Mouse (Mus musculus): ENCODE data around the gene Fam169a. TPM values are rescaled to one million over a fixed set of nuclear protein-coding genes. Genes with fewer than 3 reads are reported as not detected.

Gene Fam169a
- not detected for polyA plus RNA-seq (2014; fragmentation: Illumina TruSeq; extraction: RNeasy Lipid Tissue Mini Kit (QIAGEN cat#74804); ENCODE audit: low read depth, low replicate concordance)

GRCm38 (mm10) chr13:97066649-97067550 lies at the start of gene Fam169a:
Gene Fam169a (plus strand): TSS chr13:97067286.

DNA sequence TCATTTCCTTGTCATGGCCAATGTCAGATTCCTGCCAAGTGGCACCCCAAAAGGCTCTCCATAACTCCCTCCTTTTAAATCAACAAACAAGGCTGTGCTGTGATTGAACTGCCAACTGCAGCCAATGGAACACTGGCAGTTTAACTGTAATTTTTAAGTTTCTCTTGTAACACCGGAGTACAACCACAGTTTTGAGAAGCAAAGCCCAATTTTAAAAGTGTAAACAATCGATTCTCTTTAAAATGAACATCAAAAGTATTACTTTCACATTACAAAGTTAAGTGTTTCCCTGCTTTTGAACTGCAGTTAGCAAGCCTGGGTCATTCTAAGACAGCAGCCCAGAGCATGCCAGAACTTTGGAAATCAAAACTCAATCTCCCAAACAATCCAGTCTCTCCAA lies 32.8 kb upstream of the Fam169a start, which contains the start of gene 1700029F12Rik:
TSS of gene 1700029F12Rik (minus strand) at position 101 of the 400 bp plus-strand sequence.

DNA sequence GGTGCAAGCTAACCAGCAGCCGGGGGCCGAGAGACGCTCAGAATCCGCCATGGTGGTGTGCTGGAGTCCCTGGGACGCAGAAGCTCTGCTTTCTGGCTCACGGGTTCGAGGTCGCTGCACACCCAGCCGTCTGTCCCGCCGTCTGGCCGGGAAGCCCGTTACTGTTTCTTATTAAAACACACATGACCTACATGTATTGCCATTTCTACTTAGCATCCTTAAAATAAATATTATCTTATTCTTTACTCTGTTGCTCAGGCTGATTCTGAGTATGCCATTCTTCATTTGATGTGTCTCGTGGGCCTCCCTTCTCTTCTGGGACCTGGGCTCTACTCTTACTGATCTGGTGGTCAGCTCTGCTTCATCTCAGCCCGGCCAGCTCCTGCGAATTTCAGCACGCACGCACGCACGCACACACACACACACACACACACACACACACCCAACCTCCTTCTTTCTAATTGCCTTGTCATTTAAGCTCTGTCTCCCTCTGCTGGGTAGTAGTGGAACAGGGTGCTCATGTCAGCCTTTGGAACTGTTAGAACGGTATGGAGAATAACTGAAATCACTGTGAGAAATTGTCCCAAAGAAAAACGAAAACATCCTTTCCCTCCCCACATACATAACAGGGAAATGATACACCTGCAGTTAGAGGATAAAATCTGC lies 32.2 kb downstream of the Fam169a start, which contains the start of gene Gm6169:
TSS of gene Gm6169 (minus strand) at position 51 of the 666 bp plus-strand sequence.

DNA sequence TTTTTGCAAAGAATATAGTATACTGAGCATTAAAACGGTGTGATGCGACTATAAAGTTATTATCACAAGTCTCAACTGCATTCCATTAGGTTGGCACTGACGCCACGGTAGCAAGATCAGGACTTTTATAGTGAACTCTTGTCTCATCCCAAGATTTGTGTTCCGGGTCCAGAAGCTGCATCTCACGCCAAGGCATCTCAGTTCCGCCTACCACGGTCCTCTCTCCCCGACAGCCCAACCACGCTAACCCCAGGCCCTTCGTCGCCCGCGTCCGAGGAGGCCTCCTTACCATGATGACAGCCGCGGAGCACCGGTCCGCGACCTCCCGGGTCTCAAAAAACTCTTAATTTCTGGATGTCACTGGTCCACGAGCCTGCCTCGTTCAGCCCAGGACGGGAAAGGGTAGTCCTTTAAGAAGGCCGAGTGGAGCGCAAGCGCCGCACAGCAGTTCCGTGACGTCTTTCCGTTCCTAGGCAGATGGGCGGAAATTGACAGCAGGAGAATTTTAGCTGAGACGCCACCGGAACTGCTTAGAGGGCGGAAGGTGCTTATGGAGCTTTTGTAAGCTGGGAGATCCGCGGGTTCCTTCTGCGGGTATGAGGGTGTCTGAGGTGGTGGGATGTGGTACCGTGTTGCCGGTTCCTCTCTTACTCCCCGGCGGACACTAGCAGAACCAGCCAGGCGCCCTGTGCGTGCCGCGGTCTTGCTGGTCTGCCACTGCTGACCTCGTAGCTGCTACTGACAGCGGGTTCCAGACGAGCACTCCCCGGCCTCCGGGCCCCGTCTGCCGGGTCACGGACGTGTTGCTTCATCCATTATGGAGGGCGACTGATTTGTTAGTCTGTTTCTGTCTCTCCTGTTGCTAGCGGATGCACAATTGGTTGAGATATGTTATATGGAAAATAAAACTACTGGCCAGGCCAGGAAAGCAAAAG lies 70.6 kb downstream of the Fam169a start, which contains the start of the genes Gfm2 and Nsa2:
TSS of gene Gfm2 (plus strand) at position 472 of the 935 bp plus-strand sequence.
TSS of gene Nsa2 (minus strand) at position 472 of the 935 bp plus-strand sequence.

Other genes with a start within 250 kb of the Fam169a start
- 2.4 TPM for gene Gcnt4, start 142.6 kb upstream of the Fam169a start, polyA plus RNA-seq (2014; fragmentation: Illumina TruSeq; extraction: RNeasy Lipid Tissue Mini Kit (QIAGEN cat#74804); ENCODE audit: low read depth, low replicate concordance)
- not detected for gene 1700029F12Rik, start 32.9 kb upstream of the Fam169a start, polyA plus RNA-seq (2014; fragmentation: Illumina TruSeq; extraction: RNeasy Lipid Tissue Mini Kit (QIAGEN cat#74804); ENCODE audit: low read depth, low replicate concordance)
- gene Gm6169, start 32.0 kb downstream of the Fam169a start, polyA plus RNA-seq (2014; fragmentation: Illumina TruSeq; extraction: RNeasy Lipid Tissue Mini Kit (QIAGEN cat#74804); ENCODE audit: low read depth, low replicate concordance), result not detected
- gene Gfm2, start 70.7 kb downstream of the Fam169a start, polyA plus RNA-seq (2014; fragmentation: Illumina TruSeq; extraction: RNeasy Lipid Tissue Mini Kit (QIAGEN cat#74804); ENCODE audit: low read depth, low replicate concordance), result 47.9 TPM
- gene Nsa2, start 70.7 kb downstream of the Fam169a start, polyA plus RNA-seq (2014; fragmentation: Illumina TruSeq; extraction: RNeasy Lipid Tissue Mini Kit (QIAGEN cat#74804); ENCODE audit: low read depth, low replicate concordance), result 91.3 TPM
- 64.2 TPM for gene Hexb, start 131.1 kb downstream of the Fam169a start, polyA plus RNA-seq (2014; fragmentation: Illumina TruSeq; extraction: RNeasy Lipid Tissue Mini Kit (QIAGEN cat#74804); ENCODE audit: low read depth, low replicate concordance)
- 3.1 TPM for gene Enc1, start 173.8 kb downstream of the Fam169a start, polyA plus RNA-seq (2014; fragmentation: Illumina TruSeq; extraction: RNeasy Lipid Tissue Mini Kit (QIAGEN cat#74804); ENCODE audit: low read depth, low replicate concordance)